Mouse (Mus musculus) erythroblast, embryonic 14.5 days (primary cell): ENCODE data around the gene Dcaf4. TPM values are rescaled to one million over a fixed set of nuclear protein-coding genes. Genes with fewer than 3 reads are reported as not detected.

ENCODE experiments used
- H3K27me3 ChIP-seq: 2 replicates; pipeline ENCODE4 v1.6.1; 2012; ENCODE audit warnings: inconsistent platforms; ENCODE audit not compliant: control insufficient read depth
- H3K36me3 ChIP-seq: 2 replicates; pipeline ENCODE4 v1.6.1; 2012; ENCODE audit warnings: mild to moderate bottlenecking, inconsistent platforms; ENCODE audit not compliant: control insufficient read depth
- H3K4me1 ChIP-seq: 2 replicates; pipeline ENCODE4 v1.6.1; 2012; ENCODE audit warnings: inconsistent platforms; ENCODE audit not compliant: control insufficient read depth
- H3K4me3 ChIP-seq: replicated peaks from 2 replicates; pipeline ENCODE3; 2012; ENCODE audit warnings: moderate library complexity, mild to moderate bottlenecking, inconsistent platforms
- H3K9me3 ChIP-seq: 2 replicates; pipeline ENCODE4 v1.6.1; 2012; ENCODE audit warnings: low read length, inconsistent platforms, mixed read lengths; ENCODE audit not compliant: control insufficient read depth
- GATA1 ChIP-seq: IDR thresholded peaks from 2 replicates; pipeline ENCODE4 v1.6.1; 2012; ENCODE audit warnings: low read length, inconsistent platforms, mixed read lengths
- TAL1 ChIP-seq: IDR thresholded peaks from 3 replicates; pipeline ENCODE4 v1.6.1; 2012; ENCODE audit warnings: low read length, inconsistent platforms, mixed read lengths
- polyA plus RNA-seq: library from polyadenylated mRNA; stranded (reverse); fragments of >175 nt; gene quantifications from 2 replicates; pipeline ENCODE4 v1.2.3, GENCODE M21; 2012

The Dcaf4 gene
- polyA plus RNA-seq, 1 experiment = 0.53 TPM

- peaks cover 77% of the 10 kb centered on the region for H3K36me3 ChIP-seq
- H3K4me3 ChIP-seq = no peak overlapping the region
- TF ChIP-seq GATA1 = no peak
- TF ChIP-seq TAL1 = no peak
- H3K9me3 ChIP-seq = no peaks in the 10 kb centered on the region
- no peaks in the 10 kb centered on the region for H3K27me3 ChIP-seq
- peaks cover 52% of the 10 kb centered on the region for H3K4me1 ChIP-seq
Measured at GRCm38 (mm10) chr12:83580283-83580682, 60.0 kb downstream of the Dcaf4 start.

GRCm38 (mm10) chr12:83582106-83582505 lies 61.8 kb downstream of the Dcaf4 start:
- Histone ChIP-seq H3K9me3 (no peaks in the 10 kb centered on the region), H3K4me1 (peaks cover 46% of the 10 kb centered on the region), H3K27me3 (no peaks in the 10 kb centered on the region), H3K36me3 (peaks cover 74% of the 10 kb centered on the region), H3K4me3 (no peak overlapping the region)
- no peak for TF ChIP-seq TAL1
- no peak for TF ChIP-seq GATA1

- Histone ChIP-seq H3K4me3 (no peak overlapping the region), H3K4me1 (peaks cover 40% of the 10 kb centered on the region), H3K36me3 (peaks cover 74% of the 10 kb centered on the region), H3K27me3 (no peaks in the 10 kb centered on the region), H3K9me3 (no peaks in the 10 kb centered on the region)
- TF ChIP-seq TAL1 = no peak
- no peak for TF ChIP-seq GATA1
Measured at GRCm38 (mm10) chr12:83582747-83583146, 62.5 kb downstream of the Dcaf4 start.

GRCm38 (mm10) chr12:83586628-83587027 lies 66.4 kb downstream of the Dcaf4 start:
- Histone ChIP-seq H3K4me3 (no peak overlapping the region), H3K36me3 (peaks cover 82% of the 10 kb centered on the region), H3K27me3 (no peaks in the 10 kb centered on the region), H3K9me3 (no peaks in the 10 kb centered on the region), H3K4me1 (peaks cover 11% of the 10 kb centered on the region)
- TF ChIP-seq GATA1 (no peak), TAL1 (no peak)

Other genes with a start within 250 kb of the Dcaf4 start
- gene Dpf3, start 32.8 kb upstream of the Dcaf4 start, polyA plus RNA-seq = 1.9 and 2.2 TPM in 2 replicates
- 0.66 and 1.0 TPM in 2 replicates for gene Zfyve1, start 76.8 kb downstream of the Dcaf4 start, polyA plus RNA-seq
- 5.2 and 6.1 TPM in 2 replicates for gene Rbm25, start 110.8 kb downstream of the Dcaf4 start, polyA plus RNA-seq
- 0.53 and 0.65 TPM in 2 replicates for gene Psen1, start 167.7 kb downstream of the Dcaf4 start, polyA plus RNA-seq
- not detected in 2 replicates for gene Papln, start 243.2 kb downstream of the Dcaf4 start, polyA plus RNA-seq